Mouse (Mus musculus) lung, postnatal 0 days (tissue): Measurements from ENCODE around the gene Pxk. TPM values are rescaled to one million over a fixed set of nuclear protein-coding genes. Genes with fewer than 3 reads are reported as not detected.
A peak's percentile ranks its signal among the peaks of the same experiment; 100 is the strongest.

Experiments used
- ATAC-seq: fragments of 200-750 bp; cut with Nextera tagmentation; 2 replicates; pipeline ENCODE4 v1.8.0; 2017; ENCODE audit warnings: moderate library complexity
- DNase-seq: peaks from one replicate; pipeline ENCODE4 v3.0.0-alpha.2; 2016; ENCODE audit warnings: low spot score
- H3K27ac ChIP-seq: fragments of 300-500 bp; sonication (generic); 2 replicates; pipeline ENCODE4 v1.5.1; 2014; ENCODE audit warnings: antibody characterized with exemption, mild to moderate bottlenecking, low read length, mixed read lengths
- H3K27me3 ChIP-seq: fragments of 300-500 bp; sonication (generic); replicated peaks from 2 replicates; pipeline ENCODE4 v1.6.1; 2014; ENCODE audit warnings: low read length, mixed read lengths; ENCODE audit not compliant: insufficient read depth
- H3K36me3 ChIP-seq: fragments of 300-500 bp; sonication (generic); 2 replicates; pipeline ENCODE4 v1.6.1; 2014; ENCODE audit warnings: low read length, mixed read lengths; ENCODE audit not compliant: insufficient read depth
- H3K4me1 ChIP-seq: fragments of 300-500 bp; sonication (generic); 2 replicates; pipeline ENCODE4 v1.6.1; 2014; ENCODE audit warnings: antibody characterized with exemption, low read depth, low read length, mixed read lengths; ENCODE audit not compliant: insufficient read depth
- H3K4me2 ChIP-seq: fragments of 300-500 bp; sonication (generic); replicated peaks from 2 replicates; pipeline ENCODE4 v1.6.1; 2014; ENCODE audit warnings: low read depth, mild to moderate bottlenecking, low read length, moderate library complexity, mixed read lengths
- H3K4me3 ChIP-seq: fragments of 300-500 bp; sonication (generic); 2 replicates; pipeline ENCODE4 v1.5.1; 2014; ENCODE audit warnings: low read depth, low read length
- H3K9ac ChIP-seq: fragments of 300-500 bp; sonication (generic); replicated peaks from 2 replicates; pipeline ENCODE4 v1.6.1; 2014; ENCODE audit warnings: low read depth, mild to moderate bottlenecking
- H3K9me3 ChIP-seq: fragments of 300-500 bp; sonication (generic); 2 replicates; pipeline ENCODE4 v1.6.1; 2016; ENCODE audit warnings: low read length, mixed read lengths
- CTCF ChIP-seq: IDR thresholded peaks from 2 replicates; pipeline ENCODE4 v1.5.1; 2016; ENCODE audit warnings: antibody characterized with exemption, mild to moderate bottlenecking
- EP300 ChIP-seq: IDR thresholded peaks from 2 replicates; pipeline ENCODE4 v1.6.1; 2016; ENCODE audit warnings: antibody characterized with exemption, mild to moderate bottlenecking, control low read depth
- WGBS: fragments of 180-500 bp; shearing (Covaris S2); extraction: QIAGEN DNeasy Blood & Tissue Kit; methylation state at CpG from one replicate; pipeline ENCODE4 v1.1.7; 2014; 5-methylcytosine and 5-hydroxymethylcytosine counted together
- polyA plus RNA-seq: library from polyadenylated mRNA; unstranded; fragments of >200 nt; fragmentation: Nextera tagmentation; extraction: Ambion mirVana; gene quantifications from 2 replicates; pipeline ENCODE4 v1.2.1, GENCODE M21; 2015

Pxk gene
- polyA plus RNA-seq, 1 experiment from 2014 or later = 47.5 TPM

- WGBS = 50% methylated on average over 2 of the region's 2 CpGs
- Histone ChIP-seq H3K9me3 (no peaks in the 10 kb centered on the region), H3K4me2 (no peak overlapping the region), H3K27ac (peak overlapping the region; percentile 75), H3K36me3 (peaks cover 12% of the 10 kb centered on the region), H3K4me3 (no peak overlapping the region), H3K9ac (no peak overlapping the region; the same call in 1 of the 2 replicates), H3K27me3 (no peaks in the 10 kb centered on the region), H3K4me1 (peaks cover 19% of the 10 kb centered on the region; the same call in 1 of the 2 replicates)
- ATAC-seq (no peak), DNase-seq (no peak)
- TF ChIP-seq EP300 (no peak), CTCF (no peak)
Observed at GRCm38 (mm10) chr14:8134234-8134633, 36.2 kb downstream of the Pxk start.

GRCm38 (mm10) chr14:8135130-8135529 is 37.1 kb downstream of the Pxk start:
- WGBS = 23% methylated on average over 3 of the region's 3 CpGs
- H3K9me3 ChIP-seq = no peaks in the 10 kb centered on the region
- no peaks in the 10 kb centered on the region for H3K27me3 ChIP-seq
- peak; percentile 74; the same call in 1 of the 2 replicates for TF ChIP-seq EP300
- TF ChIP-seq CTCF = no peak
- H3K4me3 ChIP-seq = no peak overlapping the region
- peaks cover 18% of the 10 kb centered on the region for H3K36me3 ChIP-seq
- DNase-seq (peak; percentile 87), ATAC-seq (peak; percentile 95)
- H3K4me1 ChIP-seq = peaks cover 19% of the 10 kb centered on the region; the same call in 1 of the 2 replicates
- H3K9ac ChIP-seq = no peak overlapping the region
- H3K27ac ChIP-seq = peak overlapping the region; percentile 75; the same call in 1 of the 2 replicates
- no peak overlapping the region for H3K4me2 ChIP-seq

GRCm38 (mm10) chr14:8139724-8140710 is 42.0 kb downstream of the Pxk start:
- H3K9ac ChIP-seq = no peak overlapping the region
- WGBS = 83% methylated on average over 23 of the region's 23 CpGs
- H3K27me3 ChIP-seq = no peaks in the 10 kb centered on the region
- DNase-seq = no peak
- no peak for ATAC-seq
- H3K9me3 ChIP-seq = no peaks in the 10 kb centered on the region
- no peak for TF ChIP-seq EP300
- TF ChIP-seq CTCF = no peak
- no peak overlapping the region for H3K27ac ChIP-seq
- peaks cover 28% of the 10 kb centered on the region; the same call in 1 of the 2 replicates for H3K36me3 ChIP-seq
- H3K4me3 ChIP-seq = no peak overlapping the region
- no peak overlapping the region for H3K4me2 ChIP-seq
- H3K4me1 ChIP-seq = peaks cover 5% of the 10 kb centered on the region; the same call in 1 of the 2 replicates

- Histone ChIP-seq H3K27ac (no peak overlapping the region), H3K4me1 (0 out of 2 replicates have a peak, but pooled peaks cover 3% of the 10 kb centered on the region), H3K9me3 (no peaks in the 10 kb centered on the region), H3K27me3 (no peaks in the 10 kb centered on the region), H3K36me3 (peaks cover 28% of the 10 kb centered on the region; the same call in 1 of the 2 replicates), H3K4me2 (no peak overlapping the region), H3K4me3 (no peak overlapping the region), H3K9ac (no peak overlapping the region)
- DNase-seq = no peak
- 81% methylated on average over 2 of the region's 2 CpGs for WGBS
- TF ChIP-seq CTCF (no peak), EP300 (no peak)
- no peak for ATAC-seq
Observed at GRCm38 (mm10) chr14:8141131-8141530, 43.1 kb downstream of the Pxk start.

- no peak for ATAC-seq
- no peak overlapping the region for H3K27ac ChIP-seq
- WGBS = 85% methylated on average over 13 of the region's 13 CpGs
Observed at GRCm38 (mm10) chr14:8145594-8146558, 47.9 kb downstream of the Pxk start.

More at GRCm38 (mm10) chr14:8145594-8146558, 47.9 kb downstream of the Pxk start:
- DNase-seq = no peak
- Histone ChIP-seq H3K9me3 (no peaks in the 10 kb centered on the region), H3K4me3 (no peak overlapping the region), H3K9ac (no peak overlapping the region), H3K4me2 (no peak overlapping the region), H3K27me3 (no peaks in the 10 kb centered on the region), H3K36me3 (peaks cover 11% of the 10 kb centered on the region; the same call in 1 of the 2 replicates), H3K4me1 (no peaks in the 10 kb centered on the region)
- TF ChIP-seq CTCF (no peak), EP300 (no peak)
